Mouse (Mus musculus): ENCODE data around the gene Trip11.
A peak's percentile ranks its signal among the peaks of the same experiment; 100 is the strongest.
"Not testable (repeated sequence)": the region's sequence is repeated elsewhere in the genome, so short reads cannot be mapped to it uniquely, and the experiment has no call there.

Trip11 gene

GRCm38 (mm10) chr12:101912626-101913490 lies at the start of gene Trip11:
Gene Trip11 (minus strand): TSS chr12:101913267.
- peak; percentile 92 for DNase-seq

GRCm38 (mm10) chr12:101958960-101959780 lies 46.1 kb upstream of the Trip11 start:
- DNase-seq, result not testable (repeated sequence)

GRCm38 (mm10) chr12:101958556-101958955 lies 45.5 kb upstream of the Trip11 start:
- DNase-seq, result no peak

- DNase-seq, result peak; percentile 98 to 99
These were observed 45.0 kb upstream of the Trip11 start, which contains the start of gene Atxn3 for GRCm38 (mm10) chr12:101957942-101958544. Gene Atxn3 (minus strand): TSS chr12:101958246.

GRCm38 (mm10) chr12:101957079-101957941 lies 44.2 kb upstream of the Trip11 start:
- no peak for DNase-seq

GRCm38 (mm10) chr12:101955821-101956220 lies 42.8 kb upstream of the Trip11 start:
- not testable (repeated sequence) for DNase-seq

GRCm38 (mm10) chr12:101948801-101949200 lies 35.7 kb upstream of the Trip11 start:
- no peak for DNase-seq

GRCm38 (mm10) chr12:101947986-101948385 lies 34.9 kb upstream of the Trip11 start:
- DNase-seq, result no peak

GRCm38 (mm10) chr12:101937572-101937971 lies 24.5 kb upstream of the Trip11 start:
- no peak for DNase-seq

- no peak for DNase-seq
These were observed 22.2 kb upstream of the Trip11 start for GRCm38 (mm10) chr12:101935223-101935622.

- DNase-seq, result no peak
These were observed 15.4 kb upstream of the Trip11 start for GRCm38 (mm10) chr12:101928423-101928822.

- no peak for DNase-seq
These were observed 9.2 kb upstream of the Trip11 start for GRCm38 (mm10) chr12:101922313-101922712.

- DNase-seq, result no peak
These were observed 6.8 kb upstream of the Trip11 start for GRCm38 (mm10) chr12:101919847-101920246.

GRCm38 (mm10) chr12:101917165-101917564 lies 4.1 kb upstream of the Trip11 start:
- DNase-seq, result no peak

GRCm38 (mm10) chr12:101911346-101911745 lies 1.7 kb downstream of the Trip11 start:
- no peak for DNase-seq

GRCm38 (mm10) chr12:101910360-101910759 lies 2.7 kb downstream of the Trip11 start:
- DNase-seq, result no peak

- DNase-seq, result no peak
These were observed 7.2 kb downstream of the Trip11 start for GRCm38 (mm10) chr12:101905817-101906216.

- DNase-seq, result no peak
These were observed 8.2 kb downstream of the Trip11 start for GRCm38 (mm10) chr12:101904906-101905305.

- DNase-seq, result no peak
These were observed 8.9 kb downstream of the Trip11 start for GRCm38 (mm10) chr12:101904170-101904569.

- DNase-seq, result no peak
These were observed 13.3 kb downstream of the Trip11 start for GRCm38 (mm10) chr12:101899671-101900245.

GRCm38 (mm10) chr12:101898966-101899365 lies 14.1 kb downstream of the Trip11 start:
- DNase-seq, result no peak

GRCm38 (mm10) chr12:101897113-101897512 lies 16.0 kb downstream of the Trip11 start:
- no peak for DNase-seq
